Mouse (Mus musculus) kidney, embryonic 16.5 days (tissue): ENCODE results near the gene Crybg1. TPM values are rescaled to one million over a fixed set of nuclear protein-coding genes. Genes with fewer than 3 reads are reported as not detected.
"Not testable (repeated sequence)": the region's sequence is repeated elsewhere in the genome, so short reads cannot be mapped to it uniquely, and the experiment has no call there.

Experiments
- ATAC-seq: fragments of 200-750 bp; cut with Nextera tagmentation; 2 replicates; pipeline ENCODE4 v1.8.0; 2017; ENCODE audit warnings: moderate TSS enrichment; ENCODE audit not compliant: low FRiP score, low TSS enrichment
- H3K27ac ChIP-seq: fragments of 300-500 bp; sonication (generic); 2 replicates; pipeline ENCODE4 v1.5.1; 2014; ENCODE audit warnings: low read length
- H3K27me3 ChIP-seq: fragments of 300-500 bp; sonication (generic); 2 replicates; pipeline ENCODE4 v1.6.1; 2014; ENCODE audit warnings: low read length, control low read depth, mixed read lengths; ENCODE audit not compliant: insufficient read depth
- H3K36me3 ChIP-seq: fragments of 300-500 bp; sonication (generic); 2 replicates; pipeline ENCODE4 v1.6.1; 2014; ENCODE audit warnings: low read length, control low read depth, mixed read lengths; ENCODE audit not compliant: insufficient read depth
- H3K4me1 ChIP-seq: fragments of 300-500 bp; sonication (generic); 2 replicates; pipeline ENCODE4 v1.6.1; 2014; ENCODE audit warnings: low read length, control low read depth, mixed read lengths; ENCODE audit not compliant: insufficient read depth
- H3K4me2 ChIP-seq: fragments of 300-500 bp; sonication (generic); replicated peaks from 2 replicates; pipeline ENCODE4 v1.6.1; 2014; ENCODE audit warnings: low read depth, low read length
- H3K4me3 ChIP-seq: fragments of 300-500 bp; sonication (generic); 2 replicates; pipeline ENCODE4 v1.5.1; 2014; ENCODE audit warnings: mild to moderate bottlenecking, low read length
- H3K9ac ChIP-seq: fragments of 300-500 bp; sonication (generic); replicated peaks from 2 replicates; pipeline ENCODE4 v1.6.1; 2014; ENCODE audit warnings: low read length
- H3K9me3 ChIP-seq: fragments of 300-500 bp; sonication (generic); 2 replicates; pipeline ENCODE4 v1.6.1; 2016; ENCODE audit warnings: low read length, control low read depth
- WGBS: fragments of 180-500 bp; shearing (Covaris S2); extraction: QIAGEN DNeasy Blood & Tissue Kit; methylation state at CpG from one replicate; pipeline ENCODE4 v1.1.7; 2014; 5-methylcytosine and 5-hydroxymethylcytosine counted together
- polyA plus RNA-seq: library from polyadenylated mRNA; unstranded; fragments of >200 nt; fragmentation: Nextera tagmentation; extraction: Ambion mirVana; gene quantifications from 2 replicates; pipeline ENCODE4 v1.2.1, GENCODE M21; 2015

The Crybg1 gene
- polyA plus RNA-seq, 1 experiment from 2014 or later, result 3.3 TPM

DNA sequence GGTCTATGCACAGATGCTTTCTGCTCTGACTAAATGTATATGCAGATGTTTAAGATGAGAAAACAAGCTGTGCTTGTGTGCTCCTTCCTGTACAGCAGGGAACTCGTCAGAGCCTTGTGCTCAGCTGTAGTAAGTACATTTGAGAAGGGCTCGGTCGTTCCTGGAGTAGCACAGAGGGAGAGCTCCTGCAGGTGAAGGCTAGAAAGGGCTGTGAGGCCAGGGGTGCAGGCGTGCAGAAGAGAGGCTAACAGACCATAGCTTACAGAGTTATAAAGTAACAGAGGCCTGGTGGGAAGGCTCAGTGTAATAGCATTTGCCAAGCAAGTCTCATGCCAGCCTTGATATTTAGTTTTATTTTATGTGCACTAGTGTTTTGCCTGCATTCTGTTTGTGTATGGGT lies 203.2 kb downstream of the Crybg1 start:
- Histone ChIP-seq H3K4me2 (no peak overlapping the region), H3K4me1 (peaks cover 8% of the 10 kb centered on the region; the same call in 1 of the 2 replicates), H3K27ac (peak overlapping the region; percentile 70), H3K9me3 (no peaks in the 10 kb centered on the region), H3K9ac (0 out of 2 replicates have a peak overlapping the region, but pooled peaks have one; percentile 12), H3K36me3 (no peaks in the 10 kb centered on the region), H3K27me3 (no peaks in the 10 kb centered on the region), H3K4me3 (no peak overlapping the region)
- 46% methylated on average over 4 of the region's 4 CpGs for WGBS
- ATAC-seq, result peak; percentile 73

DNA sequence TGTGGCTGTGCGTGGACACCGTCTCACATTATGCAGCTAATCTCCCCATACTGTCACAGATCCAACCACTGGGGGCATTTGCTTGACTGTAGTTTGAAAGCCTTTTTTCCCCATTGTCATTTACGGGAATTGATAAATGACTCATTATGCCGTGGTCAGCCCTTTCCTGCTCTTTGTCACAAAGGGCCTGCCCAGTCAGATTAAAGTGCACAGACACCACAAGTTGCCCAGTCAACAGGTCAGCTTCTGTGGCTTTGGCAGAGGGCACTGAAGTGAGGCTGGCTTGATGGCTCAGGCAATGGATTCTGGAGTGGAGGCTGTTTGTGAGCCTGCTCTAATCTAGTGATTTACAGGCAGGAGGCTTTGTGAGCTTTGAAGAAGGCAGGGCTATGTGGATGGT lies 204.9 kb downstream of the Crybg1 start:
- Histone ChIP-seq H3K27ac (peak overlapping the region; percentile 2; the same call in 1 of the 2 replicates), H3K9me3 (no peaks in the 10 kb centered on the region)
- WGBS, result 49% methylated on average over 4 of the region's 4 CpGs

DNA sequence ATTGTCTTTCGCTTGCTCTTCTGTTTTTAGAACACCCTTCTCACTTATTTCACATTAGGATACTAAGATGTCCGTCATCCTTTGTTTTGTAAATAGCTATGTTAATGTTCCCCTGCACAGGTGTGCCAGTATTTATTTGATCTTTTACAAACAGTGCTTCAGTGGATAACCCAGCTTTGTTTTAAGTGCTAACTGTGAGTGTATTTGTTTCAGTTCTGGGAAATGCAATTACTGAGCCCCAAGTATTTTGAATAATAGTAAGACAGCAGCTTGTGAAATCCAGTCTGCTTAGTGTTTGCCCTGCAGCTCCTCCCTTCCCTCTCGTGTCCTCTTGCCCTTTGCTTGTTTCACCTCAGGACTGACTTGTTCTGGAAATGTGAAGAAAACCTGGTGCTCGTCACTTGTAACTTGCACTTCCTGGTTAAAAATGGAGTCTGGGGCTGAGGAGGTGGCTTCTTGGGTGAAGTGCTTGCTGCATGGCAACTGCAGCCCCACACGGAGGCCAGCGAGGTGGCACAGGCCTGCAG lies 209.5 kb downstream of the Crybg1 start:
- Histone ChIP-seq H3K4me3 (no peak overlapping the region), H3K36me3 (peaks cover 3% of the 10 kb centered on the region; the same call in 1 of the 2 replicates), H3K9me3 (no peaks in the 10 kb centered on the region), H3K4me1 (no peaks in the 10 kb centered on the region), H3K4me2 (no peak overlapping the region), H3K27me3 (no peaks in the 10 kb centered on the region), H3K27ac (no peak overlapping the region), H3K9ac (no peak overlapping the region)
- 72% methylated on average over 6 of the region's 6 CpGs for WGBS
- no peak for ATAC-seq

More for the DNA sequence above, 204.9 kb downstream of the Crybg1 start:
- no peak overlapping the region for H3K4me3 ChIP-seq
- no peak overlapping the region for H3K4me2 ChIP-seq
- H3K27me3 ChIP-seq, result no peaks in the 10 kb centered on the region
- peaks cover 3% of the 10 kb centered on the region; the same call in 1 of the 2 replicates for H3K36me3 ChIP-seq
- ATAC-seq, result no peak
- no peak overlapping the region for H3K9ac ChIP-seq
- H3K4me1 ChIP-seq, result peaks cover 8% of the 10 kb centered on the region; the same call in 1 of the 2 replicates

DNA sequence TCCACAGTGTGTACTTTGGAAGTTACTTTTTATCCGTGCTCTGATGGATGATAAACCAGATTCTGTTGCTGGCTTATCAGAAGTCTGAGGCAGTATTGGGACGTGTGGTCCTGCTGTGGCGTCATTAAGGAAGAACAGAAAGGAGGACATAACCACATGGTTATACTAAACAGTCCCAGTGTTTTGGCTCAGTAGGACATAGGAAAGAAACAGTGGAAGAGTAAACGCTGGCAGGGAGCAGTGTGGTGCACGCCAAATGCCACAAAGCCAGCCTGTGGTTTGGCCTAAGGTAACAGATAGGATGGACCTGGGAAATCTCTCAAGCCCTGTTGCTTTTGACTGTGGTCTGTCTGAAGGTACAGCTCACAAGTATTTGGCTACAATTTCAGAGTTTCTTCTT lies 220.1 kb downstream of the Crybg1 start:
- H3K27ac ChIP-seq, result no peak overlapping the region
- ATAC-seq, result no peak
- 78% methylated on average over 5 of the region's 5 CpGs for WGBS
- no peak overlapping the region for H3K4me2 ChIP-seq
- H3K4me3 ChIP-seq, result no peak overlapping the region
- H3K36me3 ChIP-seq, result 0 out of 2 replicates have a peak, but pooled peaks cover 3% of the 10 kb centered on the region
- H3K9me3 ChIP-seq, result no peaks in the 10 kb centered on the region
- H3K4me1 ChIP-seq, result no peaks in the 10 kb centered on the region
- no peaks in the 10 kb centered on the region for H3K27me3 ChIP-seq
- no peak overlapping the region for H3K9ac ChIP-seq

DNA sequence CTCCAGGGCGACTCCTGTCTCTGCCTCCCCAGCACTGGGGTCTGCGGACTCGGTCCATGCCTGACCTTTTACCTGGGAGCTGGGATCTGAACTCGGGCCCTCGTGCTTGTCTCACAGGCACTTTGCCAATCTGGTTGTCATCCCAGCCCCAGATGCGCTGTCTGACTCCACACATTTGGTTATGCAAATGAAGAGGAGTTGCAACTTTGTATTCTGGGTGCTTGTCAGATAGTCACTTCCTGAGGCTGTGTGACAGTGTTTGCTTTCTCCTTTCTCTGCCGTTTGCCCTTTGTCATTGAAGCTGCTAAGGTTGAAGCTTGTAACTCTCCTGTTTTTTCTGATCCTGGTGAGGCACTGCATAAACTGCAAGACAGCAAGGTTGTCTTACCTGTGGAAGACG lies 220.9 kb downstream of the Crybg1 start:
- Histone ChIP-seq H3K4me1 (no peaks in the 10 kb centered on the region), H3K9me3 (no peaks in the 10 kb centered on the region), H3K9ac (no peak overlapping the region), H3K27me3 (no peaks in the 10 kb centered on the region), H3K27ac (no peak overlapping the region), H3K4me3 (no peak overlapping the region), H3K36me3 (0 out of 2 replicates have a peak, but pooled peaks cover 8% of the 10 kb centered on the region), H3K4me2 (no peak overlapping the region)
- no peak for ATAC-seq
- WGBS, result 81% methylated on average over 8 of the region's 8 CpGs

DNA sequence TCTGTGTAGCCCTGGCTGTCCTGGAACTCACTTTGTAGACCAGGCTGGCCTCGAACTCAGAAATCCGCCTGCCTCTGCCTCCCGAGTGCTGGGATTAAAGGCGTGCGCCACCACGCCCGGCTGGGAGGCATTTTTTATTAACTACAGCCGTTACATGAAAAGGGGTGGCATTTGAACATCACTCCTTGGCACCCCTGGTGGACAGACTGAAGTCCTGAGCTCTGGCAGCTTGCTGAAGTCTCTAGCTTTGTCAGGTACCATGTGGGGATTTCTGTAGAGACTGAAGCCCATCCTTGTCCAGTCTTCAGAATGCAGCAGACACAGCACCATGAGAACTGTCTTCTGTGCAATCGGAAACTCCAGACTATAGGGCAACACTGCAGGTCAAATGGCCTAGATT lies 222.9 kb downstream of the Crybg1 start:
- not testable (repeated sequence) for H3K4me1 ChIP-seq, H3K4me3 ChIP-seq, H3K27me3 ChIP-seq, H3K36me3 ChIP-seq, H3K4me2 ChIP-seq, ATAC-seq, H3K9ac ChIP-seq, H3K27ac ChIP-seq, H3K9me3 ChIP-seq
- WGBS, result 85% methylated on average over 9 of the region's 9 CpGs

DNA sequence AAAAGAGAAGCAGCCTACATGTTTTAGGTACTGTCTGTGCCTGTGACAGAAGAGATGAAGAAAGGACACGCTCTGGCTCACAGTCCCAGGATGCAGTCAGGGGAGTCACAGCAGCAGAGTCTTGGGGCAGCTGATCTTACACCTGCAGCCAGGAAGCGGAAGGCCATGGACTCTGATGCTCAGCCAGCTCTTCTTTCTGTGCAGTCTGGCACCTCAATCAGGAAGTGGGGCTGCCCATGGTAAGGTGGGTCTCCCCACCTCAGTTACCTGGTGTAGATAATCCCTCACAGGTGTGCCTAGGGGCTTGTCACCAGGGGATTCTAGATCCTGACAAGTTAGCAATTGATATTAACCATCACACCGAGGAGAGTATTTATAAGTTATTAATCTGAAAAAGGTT lies 225.6 kb downstream of the Crybg1 start:
- 93% methylated on average over 3 of the region's 3 CpGs for WGBS
- H3K36me3 ChIP-seq, result 0 out of 2 replicates have a peak, but pooled peaks cover 7% of the 10 kb centered on the region
- 0 out of 2 replicates have a peak, but pooled peaks cover 3% of the 10 kb centered on the region for H3K4me1 ChIP-seq
- no peak overlapping the region for H3K4me3 ChIP-seq
- H3K27me3 ChIP-seq, result no peaks in the 10 kb centered on the region
- H3K9ac ChIP-seq, result no peak overlapping the region
- no peaks in the 10 kb centered on the region for H3K9me3 ChIP-seq
- H3K27ac ChIP-seq, result no peak overlapping the region
- no peak overlapping the region for H3K4me2 ChIP-seq
- ATAC-seq, result no peak

DNA sequence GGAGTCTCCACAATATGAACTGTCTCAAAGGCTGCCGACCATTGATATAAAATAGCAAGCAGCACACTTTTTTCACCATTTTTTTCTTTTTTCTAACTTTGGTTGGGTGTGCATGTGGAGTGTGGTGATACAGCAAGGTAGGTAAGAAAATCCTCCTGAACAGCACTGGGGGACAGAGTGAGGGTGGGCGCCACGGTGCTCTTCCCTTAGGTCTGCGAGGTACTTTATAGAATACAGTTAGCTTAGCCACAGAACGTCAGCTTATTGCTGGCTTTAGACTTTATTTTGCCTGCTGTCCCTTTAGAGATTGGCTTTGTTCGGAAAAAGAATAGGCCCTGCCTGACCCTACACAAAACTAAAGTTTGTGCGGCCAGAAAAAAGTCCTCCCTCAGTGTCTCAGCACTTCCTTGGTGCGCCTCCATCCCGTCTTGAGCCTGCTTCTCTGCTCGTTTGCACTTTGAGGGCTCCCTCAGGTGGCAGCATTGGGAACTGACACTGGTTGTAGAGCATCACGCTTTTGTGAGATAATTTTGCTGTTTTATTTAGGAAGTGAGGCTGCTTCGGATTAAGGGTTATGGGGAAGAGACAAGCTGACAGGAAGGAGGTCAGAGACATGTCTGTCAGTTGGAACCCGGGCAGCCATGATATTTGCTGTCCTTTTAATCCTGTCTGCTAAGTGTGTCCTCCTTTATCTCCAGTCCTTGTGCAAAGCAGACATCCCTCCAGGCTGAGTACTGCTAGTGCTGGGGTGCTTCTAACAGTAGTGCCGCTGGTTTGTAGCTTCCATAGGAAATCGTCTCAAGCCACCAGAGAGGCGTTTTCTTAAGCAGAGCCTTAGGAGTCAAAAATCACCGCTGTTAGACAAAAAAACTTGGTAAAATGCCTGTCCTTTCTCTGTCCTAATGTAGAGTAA lies 229.7 kb downstream of the Crybg1 start:
- Histone ChIP-seq H3K27ac (no peak overlapping the region), H3K9ac (no peak overlapping the region)
- WGBS, result 41% methylated on average over 17 of the region's 17 CpGs

DNA sequence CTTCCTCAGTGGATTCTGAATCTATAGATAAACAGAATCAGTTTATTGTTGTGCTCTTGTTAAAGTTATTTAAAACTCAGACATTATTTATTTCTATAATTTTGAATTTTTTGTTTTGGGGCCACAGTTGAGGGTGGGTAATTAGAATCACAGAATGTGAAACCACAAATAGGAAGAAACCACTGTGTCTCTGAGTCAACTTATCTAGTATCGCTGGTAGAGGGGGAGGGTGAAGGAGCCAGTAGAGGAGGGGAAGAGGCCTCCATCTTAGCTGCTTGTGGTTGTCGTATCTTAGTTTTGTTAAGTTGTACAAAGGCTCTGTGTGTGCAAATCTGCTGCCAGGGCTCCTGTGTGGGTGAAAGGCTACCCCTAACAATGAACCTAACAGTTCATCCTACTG lies 231.9 kb downstream of the Crybg1 start:
- 0 out of 2 replicates have a peak, but pooled peaks cover 3% of the 10 kb centered on the region for H3K4me1 ChIP-seq
- 0 out of 2 replicates have a peak, but pooled peaks cover 2% of the 10 kb centered on the region for H3K36me3 ChIP-seq
- no peak for ATAC-seq
- H3K27ac ChIP-seq, result no peak overlapping the region
- H3K27me3 ChIP-seq, result no peaks in the 10 kb centered on the region
- WGBS, result 86% methylated on average over 2 of the region's 2 CpGs
- H3K4me2 ChIP-seq, result no peak overlapping the region
- no peak overlapping the region for H3K4me3 ChIP-seq
- H3K9me3 ChIP-seq, result no peaks in the 10 kb centered on the region
- no peak overlapping the region for H3K9ac ChIP-seq

More for the DNA sequence above, 229.7 kb downstream of the Crybg1 start:
- H3K4me2 ChIP-seq, result no peak overlapping the region
- 0 out of 2 replicates have a peak, but pooled peaks cover 3% of the 10 kb centered on the region for H3K4me1 ChIP-seq
- no peaks in the 10 kb centered on the region for H3K27me3 ChIP-seq
- ATAC-seq, result no peak
- 0 out of 2 replicates have a peak, but pooled peaks cover 8% of the 10 kb centered on the region for H3K36me3 ChIP-seq
- no peaks in the 10 kb centered on the region for H3K9me3 ChIP-seq
- no peak overlapping the region for H3K4me3 ChIP-seq
